Mouse (Mus musculus): ENCODE data around the gene Zpbp.

- TF ChIP-seq POLR2A (IDR thresholded peaks at IDR 0.05; ENCODE audit: borderline replicate concordance, low read depth, low read length): no peak
- no peak for TF ChIP-seq CTCF (IDR thresholded peaks at IDR 0.05; ENCODE audit: low read depth, low read length)
These were observed 6.7 kb upstream of the Zpbp start for GRCm38 (mm10) chr11:11468924-11469323.

Data from bone marrow macrophage, adult 2 months (primary cell).